Comparison of ENCODE assay signal across 10 mouse cellular contexts in the genomic region with DNA sequence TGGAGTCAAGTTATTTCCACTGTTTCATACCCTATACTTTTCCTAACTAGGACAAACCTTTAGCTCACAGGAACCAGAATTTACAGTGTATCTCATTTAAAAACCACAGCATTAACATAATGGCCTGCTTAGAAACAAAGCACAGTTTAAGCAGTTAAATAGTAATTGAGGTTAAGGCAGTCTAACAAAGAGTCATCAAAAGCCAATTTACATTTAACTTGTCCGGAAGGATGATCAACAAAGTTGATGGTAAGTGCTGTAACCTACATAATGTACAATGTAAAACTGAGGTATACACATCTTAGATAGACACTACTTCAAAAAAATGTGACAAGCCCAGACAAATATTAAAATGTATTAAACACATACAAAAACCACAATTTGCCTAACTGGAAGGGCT. TPM values are rescaled to one million over a fixed set of nuclear protein-coding genes. Genes with fewer than 3 reads are reported as not detected.
DNase-seq lines count a peak whose midpoint lies in the region; ATAC-seq lines count a peak whose summit lies in the region.
"Had no signal": no experiment of that assay in that cellular context is flagged by ENCODE, and none has a peak within 500 bp of the region (broad histone marks: within the 10 kb centered on the region; RNA-seq: fewer than 3 reads in every experiment).

No protein-coding gene starts in this region.

- no peak overlapping the region for H3K27ac ChIP-seq in kidney, embryonic 16.5 days (ENCODE audit: low read length)
- H3K27ac ChIP-seq in embryonic facial prominence, embryonic 12.5 days = no peak overlapping the region
- no peak overlapping the region for H3K27ac ChIP-seq in intestine, embryonic 16.5 days (ENCODE audit: low read length)
- no peak overlapping the region for H3K27ac ChIP-seq in neural tube, embryonic 12.5 days

- H3K9ac ChIP-seq in kidney, embryonic 16.5 days (replicated peaks; ENCODE audit: low read length) = peak overlapping the region; percentile 94
- H3K9ac ChIP-seq in embryonic facial prominence, embryonic 12.5 days = peak overlapping the region; percentile 97; the same call in 1 of the 2 replicates
- peak overlapping the region; percentile 90 for H3K9ac ChIP-seq in intestine, embryonic 16.5 days (ENCODE audit: low read depth, low read length)
- H3K9ac ChIP-seq in neural tube, embryonic 12.5 days = peak overlapping the region; percentile 95; the same call in 1 of the 2 replicates

- no peak for ATAC-seq in kidney, embryonic 16.5 days (ENCODE audit: low FRiP score, low TSS enrichment)
- no peak for ATAC-seq in embryonic facial prominence, embryonic 12.5 days (ENCODE audit: insufficient number of reproducible peaks, insufficient read depth, low FRiP score, low TSS enrichment)
- no peak for ATAC-seq in intestine, embryonic 16.5 days
- no peak for ATAC-seq in neural tube, embryonic 12.5 days (ENCODE audit: low FRiP score, low read depth)

- DNase-seq in kidney, adult 9 months = no peak
- DNase-seq in frontal cortex, adult 2 months (ENCODE audit: extremely low spot score in 1 of 2, low spot score in 1 of 2) = no peak
- no peak for DNase-seq in left cerebral cortex, postnatal 36 days (ENCODE audit: low spot score in 2 of 2)
- DNase-seq in gastrocnemius, postnatal 4 days (ENCODE audit: low spot score in 2 of 2) = no peak

- H3K27me3 ChIP-seq in kidney, embryonic 16.5 days (ENCODE audit: insufficient read depth, low read length) = no peaks in the 10 kb centered on the region
- H3K27me3 ChIP-seq in embryonic facial prominence, embryonic 12.5 days = no peaks in the 10 kb centered on the region
- no peaks in the 10 kb centered on the region for H3K27me3 ChIP-seq in intestine, embryonic 16.5 days (replicated peaks; ENCODE audit: control insufficient read depth, insufficient read depth, low read length)
- H3K27me3 ChIP-seq in neural tube, embryonic 12.5 days (replicated peaks) = no peaks in the 10 kb centered on the region

- peak overlapping the region; percentile 87 for H3K4me2 ChIP-seq in kidney, embryonic 16.5 days (replicated peaks; ENCODE audit: low read depth, low read length)
- H3K4me2 ChIP-seq in embryonic facial prominence, embryonic 12.5 days (replicated peaks) = peak overlapping the region; percentile 86
- H3K4me2 ChIP-seq in intestine, embryonic 16.5 days (ENCODE audit: low read depth, low read length) = peak overlapping the region; percentile 82
- H3K4me2 ChIP-seq in neural tube, embryonic 12.5 days (replicated peaks) = peak overlapping the region; percentile 66

- peak overlapping the region; percentile 99 for H3K4me3 ChIP-seq in kidney, embryonic 16.5 days (ENCODE audit: low read length)
- peak overlapping the region; percentile 98 for H3K4me3 ChIP-seq in embryonic facial prominence, embryonic 12.5 days
- H3K4me3 ChIP-seq in intestine, embryonic 16.5 days (ENCODE audit: low read length) = peak overlapping the region; percentile 68
- H3K4me3 ChIP-seq in neural tube, embryonic 12.5 days = peak overlapping the region; percentile 100

- H3K9me3 ChIP-seq in kidney, embryonic 16.5 days (ENCODE audit: low read length) = no peaks in the 10 kb centered on the region
- H3K9me3 ChIP-seq in embryonic facial prominence, embryonic 12.5 days = no peaks in the 10 kb centered on the region
- no peaks in the 10 kb centered on the region for H3K9me3 ChIP-seq in intestine, embryonic 16.5 days (ENCODE audit: control insufficient read depth, low read length)
- no peaks in the 10 kb centered on the region for H3K9me3 ChIP-seq in neural tube, embryonic 12.5 days

- 61% methylated on average over 1 of the region's 1 CpGs for WGBS in kidney, embryonic 16.5 days
- WGBS in embryonic facial prominence, embryonic 12.5 days = 78% methylated on average over 1 of the region's 1 CpGs
- 86% methylated on average over 1 of the region's 1 CpGs for WGBS in intestine, embryonic 16.5 days
- WGBS in neural tube, embryonic 12.5 days = 78% methylated on average over 1 of the region's 1 CpGs

- peaks cover 11% of the 10 kb centered on the region; the same call in 1 of the 2 replicates for H3K36me3 ChIP-seq in kidney, embryonic 16.5 days (ENCODE audit: insufficient read depth, low read length)
- peaks cover 12% of the 10 kb centered on the region; the same call in 1 of the 2 replicates for H3K36me3 ChIP-seq in embryonic facial prominence, embryonic 12.5 days
- H3K36me3 ChIP-seq in intestine, embryonic 16.5 days (ENCODE audit: control insufficient read depth, insufficient read depth, low read length) = no peaks in the 10 kb centered on the region
- H3K36me3 ChIP-seq in neural tube, embryonic 12.5 days = peaks cover 12% of the 10 kb centered on the region; the same call in 1 of the 2 replicates

- intact Hi-C loops in left cerebral cortex, postnatal 36 days (cut with DNase I) = loop anchor here (5.0 kb wide), 1 partner anchor 45 kb away; no protein-coding TSS in a partner anchor

- peaks cover 37% of the 10 kb centered on the region for H3K4me1 ChIP-seq in kidney, embryonic 16.5 days (ENCODE audit: insufficient read depth, low read length)
- H3K4me1 ChIP-seq in embryonic facial prominence, embryonic 12.5 days = peaks cover 16% of the 10 kb centered on the region
- H3K4me1 ChIP-seq in intestine, embryonic 16.5 days (ENCODE audit: control insufficient read depth, insufficient read depth, low read length) = peaks cover 19% of the 10 kb centered on the region
- H3K4me1 ChIP-seq in neural tube, embryonic 12.5 days = peaks cover 26% of the 10 kb centered on the region

RNA-seq across cellular contexts. Expression of a gene that starts 2.5 kb away (rescaled TPM):
- 494 and 555 TPM in 2 replicates for polyA plus RNA-seq in kidney, embryonic 16.5 days (2015; fragmentation: Nextera tagmentation; extraction: Ambion mirVana)
- polyA plus RNA-seq in embryonic facial prominence, embryonic 12.5 days (2016; fragmentation: Nextera tagmentation; extraction: Ambion mirVana) = 1,059 and 1,113 TPM in 2 replicates
- 420 and 457 TPM in 2 replicates for polyA plus RNA-seq in intestine, embryonic 16.5 days (2015; fragmentation: Nextera tagmentation; extraction: Ambion mirVana)
- polyA plus RNA-seq in neural tube, embryonic 12.5 days (2016; fragmentation: Nextera tagmentation; extraction: Ambion mirVana) = 1,187 and 1,308 TPM in 2 replicates
- 326 and 332 TPM in 2 replicates for polyA plus RNA-seq in frontal cortex, adult 2 months (2012; rRNA removed)
- 100 to 1,000 TPM; 211 to 212 TPM for total RNA-seq in left cerebral cortex, postnatal 36 days (2021)
- total RNA-seq in gastrocnemius, postnatal 4 days (2021) = 100 to 1,000 TPM; 605 to 611 TPM

RNA-seq across cellular contexts. Expression of a gene that starts 28.4 kb away (rescaled TPM):
- 88.6 and 93.5 TPM in 2 replicates for polyA plus RNA-seq in kidney, embryonic 16.5 days (2015; fragmentation: Nextera tagmentation; extraction: Ambion mirVana)
- polyA plus RNA-seq in embryonic facial prominence, embryonic 12.5 days (2016; fragmentation: Nextera tagmentation; extraction: Ambion mirVana) = 120 and 125 TPM in 2 replicates
- polyA plus RNA-seq in intestine, embryonic 16.5 days (2015; fragmentation: Nextera tagmentation; extraction: Ambion mirVana) = 69.6 and 73.9 TPM in 2 replicates
- 83.8 and 96.8 TPM in 2 replicates for polyA plus RNA-seq in neural tube, embryonic 12.5 days (2016; fragmentation: Nextera tagmentation; extraction: Ambion mirVana)
- polyA plus RNA-seq in frontal cortex, adult 2 months (2012; rRNA removed) = 26.7 and 29.3 TPM in 2 replicates
- 10 to 100 TPM; 15.2 to 16.2 TPM for total RNA-seq in left cerebral cortex, postnatal 36 days (2021)
- total RNA-seq in gastrocnemius, postnatal 4 days (2021) = 10 to 100 TPM; 18.0 to 21.9 TPM

RNA-seq across cellular contexts. Expression of a gene that starts 36.7 kb away (rescaled TPM):
- polyA plus RNA-seq in kidney, embryonic 16.5 days (2015; fragmentation: Nextera tagmentation; extraction: Ambion mirVana) = 22.4 and 24.4 TPM in 2 replicates
- 0.12 TPM in 1 of 2 replicates, not detected in the other for polyA plus RNA-seq in embryonic facial prominence, embryonic 12.5 days (2016; fragmentation: Nextera tagmentation; extraction: Ambion mirVana)
- 0.28 and 0.60 TPM in 2 replicates for polyA plus RNA-seq in intestine, embryonic 16.5 days (2015; fragmentation: Nextera tagmentation; extraction: Ambion mirVana)
- polyA plus RNA-seq in neural tube, embryonic 12.5 days (2016; fragmentation: Nextera tagmentation; extraction: Ambion mirVana) = 0.08 and 0.22 TPM in 2 replicates
- 3.4 TPM in 2 replicates for polyA plus RNA-seq in frontal cortex, adult 2 months (2012; rRNA removed)
- total RNA-seq in left cerebral cortex, postnatal 36 days (2021) = under 1 TPM; 0.27 to 0.32 TPM
- 10 to 100 TPM; 15.4 to 19.0 TPM for total RNA-seq in gastrocnemius, postnatal 4 days (2021)
- total RNA-seq: liver, adult 2 months had no signal
- polyA plus RNA-seq: liver, adult 2 months; small intestine, adult 2 months had no signal

RNA-seq across cellular contexts. Expression of a gene that starts 59.2 kb away (rescaled TPM):
- 35.8 and 36.0 TPM in 2 replicates for polyA plus RNA-seq in kidney, embryonic 16.5 days (2015; fragmentation: Nextera tagmentation; extraction: Ambion mirVana)
- 35.2 and 39.1 TPM in 2 replicates for polyA plus RNA-seq in embryonic facial prominence, embryonic 12.5 days (2016; fragmentation: Nextera tagmentation; extraction: Ambion mirVana)
- 22.4 and 23.9 TPM in 2 replicates for polyA plus RNA-seq in intestine, embryonic 16.5 days (2015; fragmentation: Nextera tagmentation; extraction: Ambion mirVana)
- polyA plus RNA-seq in neural tube, embryonic 12.5 days (2016; fragmentation: Nextera tagmentation; extraction: Ambion mirVana) = 14.8 and 15.0 TPM in 2 replicates
- polyA plus RNA-seq in frontal cortex, adult 2 months (2012; rRNA removed) = 11.6 and 14.1 TPM in 2 replicates
- total RNA-seq in left cerebral cortex, postnatal 36 days (2021) = 1 to 10 TPM; 4.9 to 7.7 TPM
- 10 to 100 TPM; 45.6 to 49.3 TPM for total RNA-seq in gastrocnemius, postnatal 4 days (2021)

RNA-seq across cellular contexts. Expression of a gene that starts 59.4 kb away (rescaled TPM):
- 31.1 and 33.7 TPM in 2 replicates for polyA plus RNA-seq in kidney, embryonic 16.5 days (2015; fragmentation: Nextera tagmentation; extraction: Ambion mirVana)
- 42.2 and 43.8 TPM in 2 replicates for polyA plus RNA-seq in embryonic facial prominence, embryonic 12.5 days (2016; fragmentation: Nextera tagmentation; extraction: Ambion mirVana)
- polyA plus RNA-seq in intestine, embryonic 16.5 days (2015; fragmentation: Nextera tagmentation; extraction: Ambion mirVana) = 26.3 and 27.3 TPM in 2 replicates
- polyA plus RNA-seq in neural tube, embryonic 12.5 days (2016; fragmentation: Nextera tagmentation; extraction: Ambion mirVana) = 39.8 and 40.9 TPM in 2 replicates
- 13.9 and 15.0 TPM in 2 replicates for polyA plus RNA-seq in frontal cortex, adult 2 months (2012; rRNA removed)
- 10 to 100 TPM; 28.0 to 34.5 TPM for total RNA-seq in left cerebral cortex, postnatal 36 days (2021)
- total RNA-seq in gastrocnemius, postnatal 4 days (2021) = 10 to 100 TPM; 21.2 to 21.3 TPM
